Mouse (Mus musculus) spleen, postnatal 14 days (tissue): ENCODE results near the gene Copg2.
"Not testable (repeated sequence)": the region's sequence is repeated elsewhere in the genome, so short reads cannot be mapped to it uniquely, and the experiment has no call there.

Experiments used
- DNase-seq, 2 experiments: peaks; one replicate each; pipeline ENCODE4 v3.0.0; 2021 to 2022; ENCODE audit warnings: low spot score in 2 of 2

Copg2 gene

GRCm38 (mm10) chr6:30813626-30814025 is 83.0 kb downstream of the Copg2 start:
- DNase-seq: no peak

DNA sequence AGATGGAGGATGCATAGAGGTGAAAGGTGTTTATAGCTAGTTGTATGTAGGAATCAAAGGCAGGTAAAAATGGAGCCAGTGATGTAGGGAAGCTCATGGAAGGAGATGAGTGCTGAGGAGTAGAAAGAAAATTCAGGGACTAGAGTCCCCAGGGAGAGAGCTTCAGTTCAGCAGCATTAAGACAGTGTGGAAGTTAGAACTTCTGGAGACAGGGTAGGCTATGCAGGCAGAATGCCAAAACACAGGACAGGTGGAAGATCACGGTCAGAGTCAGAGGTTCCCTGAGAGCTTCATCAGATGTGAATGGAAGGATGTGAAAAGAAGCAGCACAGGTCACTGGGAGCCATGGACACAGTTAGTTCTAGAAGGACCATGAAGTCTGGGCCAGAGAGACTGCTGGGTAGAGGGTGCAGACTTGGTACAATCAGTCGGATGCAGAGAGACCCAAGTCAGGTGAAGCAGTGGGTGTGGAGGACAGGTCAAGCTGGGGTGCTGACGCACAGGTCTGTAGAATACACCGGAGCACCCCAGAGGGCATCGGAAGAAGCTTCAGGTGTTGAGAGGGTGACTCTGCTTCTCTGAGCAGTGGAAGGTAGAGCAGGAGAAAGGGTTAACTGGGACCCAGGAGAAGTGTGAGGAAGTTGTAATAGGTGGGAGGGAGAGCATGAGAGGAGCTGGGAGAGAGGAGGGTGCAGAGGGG is 91.4 kb downstream of the Copg2 start:
- no peak for DNase-seq

- peak; percentile 15 to 34 for DNase-seq
These were observed 92.1 kb downstream of the Copg2 start for GRCm38 (mm10) chr6:30804389-30805052.

- DNase-seq: not testable (repeated sequence)
These were observed 93.7 kb downstream of the Copg2 start for GRCm38 (mm10) chr6:30802915-30803314.

- DNase-seq: no peak
These were observed 145.4 kb downstream of the Copg2 start for GRCm38 (mm10) chr6:30751209-30751608.

DNA sequence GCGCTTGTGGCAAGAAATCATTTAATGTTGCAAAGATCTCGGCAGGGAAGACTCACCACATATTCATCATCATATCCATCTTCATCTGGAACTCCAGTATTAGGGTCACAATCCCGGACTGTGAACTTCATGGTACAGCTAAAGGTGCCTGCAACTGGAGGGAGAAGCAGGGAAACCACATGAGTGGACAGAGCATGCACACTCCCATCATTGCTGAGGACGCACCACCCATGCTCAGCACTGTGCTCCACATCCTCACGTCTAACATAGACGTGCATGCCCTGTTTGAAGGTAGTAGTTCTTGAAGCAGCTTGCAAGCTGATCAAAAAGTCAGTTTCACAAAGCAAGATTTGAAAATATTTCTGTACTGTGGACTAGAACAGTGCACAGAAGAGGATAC is 146.1 kb downstream of the Copg2 start:
- no peak for DNase-seq

- no peak for DNase-seq
These were observed 146.7 kb downstream of the Copg2 start for GRCm38 (mm10) chr6:30749892-30750291.

DNA sequence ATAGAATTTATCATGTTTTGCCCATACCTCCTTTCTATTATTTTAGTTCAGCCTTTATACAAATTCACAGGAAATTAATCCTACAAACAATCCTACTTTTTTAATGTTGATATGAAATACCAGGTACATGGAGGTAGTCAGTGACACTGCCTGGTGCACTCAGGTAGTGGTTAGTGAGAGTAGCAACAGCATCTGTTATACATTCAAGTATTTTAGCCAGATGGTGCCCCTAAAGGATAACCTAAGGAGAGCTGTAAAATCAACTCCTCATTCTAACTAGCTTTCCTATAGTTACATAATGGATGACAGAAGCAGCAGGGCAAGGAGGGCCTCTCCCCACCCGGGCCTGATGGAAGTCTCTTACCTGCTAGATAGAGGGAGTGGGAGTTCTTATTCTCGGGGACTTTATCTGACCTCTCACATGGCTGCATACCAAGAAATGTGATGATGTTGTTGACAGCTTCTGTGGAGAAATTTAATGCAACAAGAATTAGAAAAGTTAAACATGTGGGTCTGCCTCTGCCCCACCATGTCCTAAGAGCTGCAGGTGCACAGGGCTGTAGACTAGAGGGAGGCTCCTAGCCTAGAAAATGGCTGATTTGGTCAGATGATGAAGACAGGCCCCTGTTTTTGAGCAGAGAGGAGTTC is 147.4 kb downstream of the Copg2 start:
- DNase-seq: no peak

- no peak for DNase-seq
These were observed 148.2 kb downstream of the Copg2 start for GRCm38 (mm10) chr6:30748358-30748910.

GRCm38 (mm10) chr6:30747631-30748357 is 148.8 kb downstream of the Copg2 start:
- no peak for DNase-seq

DNA sequence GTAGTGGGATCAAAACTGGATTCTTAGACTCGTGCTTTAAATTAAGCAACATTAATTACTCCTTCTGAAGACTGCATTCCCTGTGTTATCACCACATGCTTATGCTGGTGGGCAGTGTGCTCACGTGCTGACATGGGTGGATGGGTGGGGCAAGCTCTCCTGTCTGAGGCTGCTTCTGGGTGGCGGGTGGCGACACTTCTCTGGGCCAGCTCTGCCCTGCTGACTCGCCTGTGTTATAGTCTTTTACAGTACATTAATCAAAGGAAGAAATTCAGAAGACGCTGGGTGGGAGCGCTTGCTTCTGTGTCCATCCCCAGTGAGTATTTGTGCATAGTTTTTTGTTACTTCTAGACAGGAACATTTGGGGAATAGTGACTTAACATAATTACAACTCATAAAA is 151.0 kb downstream of the Copg2 start:
- DNase-seq: no peak

DNA sequence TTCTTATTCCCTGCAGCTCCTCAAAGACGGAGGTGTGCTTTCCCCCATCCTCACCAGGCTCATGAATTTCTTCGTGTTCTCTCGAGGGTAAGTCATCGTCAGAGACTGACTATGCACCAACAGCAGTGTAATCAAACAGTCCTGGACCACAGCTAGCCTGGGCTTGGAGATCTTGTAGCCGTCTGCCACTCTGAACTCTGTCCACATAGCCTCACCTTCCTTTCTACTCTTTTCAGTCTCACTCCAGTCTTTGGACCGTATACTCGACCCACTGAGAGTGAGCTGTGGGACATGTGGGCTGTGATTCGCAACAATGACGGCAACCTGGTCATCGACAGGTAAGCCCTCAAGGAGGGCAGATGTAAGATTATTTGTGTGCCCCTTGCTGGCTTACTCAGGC is 151.7 kb downstream of the Copg2 start:
- no peak for DNase-seq

DNA sequence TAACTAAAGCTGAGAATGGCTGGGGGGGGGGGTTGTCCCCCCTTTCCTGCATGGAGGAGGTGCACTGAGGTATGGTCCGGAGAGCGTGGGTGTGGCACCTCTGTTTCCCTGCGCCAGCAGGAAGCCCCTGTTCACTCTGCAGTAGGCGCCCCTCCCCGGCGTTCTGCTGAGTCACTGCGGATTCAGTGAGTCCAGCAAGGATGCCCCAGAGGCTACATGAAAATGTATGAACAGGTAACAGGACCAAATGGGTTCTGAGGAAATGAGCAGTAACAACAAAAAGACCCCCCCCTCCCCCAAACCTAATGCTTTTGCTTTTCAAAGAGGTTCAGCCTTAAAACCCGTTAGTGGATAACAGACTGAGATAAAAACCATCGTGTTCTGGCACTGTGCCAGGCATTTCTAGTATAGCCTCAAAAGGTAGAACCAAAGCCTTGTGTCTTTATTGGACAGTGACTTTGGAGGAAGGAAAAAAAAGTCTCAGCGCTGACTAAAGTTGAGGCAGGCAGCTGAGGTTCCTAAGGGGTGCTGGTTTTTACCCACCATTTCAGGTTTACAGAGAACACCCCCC is 157.3 kb downstream of the Copg2 start:
- no peak for DNase-seq

GRCm38 (mm10) chr6:30738464-30739006 is 158.1 kb downstream of the Copg2 start:
- no peak for DNase-seq

DNA sequence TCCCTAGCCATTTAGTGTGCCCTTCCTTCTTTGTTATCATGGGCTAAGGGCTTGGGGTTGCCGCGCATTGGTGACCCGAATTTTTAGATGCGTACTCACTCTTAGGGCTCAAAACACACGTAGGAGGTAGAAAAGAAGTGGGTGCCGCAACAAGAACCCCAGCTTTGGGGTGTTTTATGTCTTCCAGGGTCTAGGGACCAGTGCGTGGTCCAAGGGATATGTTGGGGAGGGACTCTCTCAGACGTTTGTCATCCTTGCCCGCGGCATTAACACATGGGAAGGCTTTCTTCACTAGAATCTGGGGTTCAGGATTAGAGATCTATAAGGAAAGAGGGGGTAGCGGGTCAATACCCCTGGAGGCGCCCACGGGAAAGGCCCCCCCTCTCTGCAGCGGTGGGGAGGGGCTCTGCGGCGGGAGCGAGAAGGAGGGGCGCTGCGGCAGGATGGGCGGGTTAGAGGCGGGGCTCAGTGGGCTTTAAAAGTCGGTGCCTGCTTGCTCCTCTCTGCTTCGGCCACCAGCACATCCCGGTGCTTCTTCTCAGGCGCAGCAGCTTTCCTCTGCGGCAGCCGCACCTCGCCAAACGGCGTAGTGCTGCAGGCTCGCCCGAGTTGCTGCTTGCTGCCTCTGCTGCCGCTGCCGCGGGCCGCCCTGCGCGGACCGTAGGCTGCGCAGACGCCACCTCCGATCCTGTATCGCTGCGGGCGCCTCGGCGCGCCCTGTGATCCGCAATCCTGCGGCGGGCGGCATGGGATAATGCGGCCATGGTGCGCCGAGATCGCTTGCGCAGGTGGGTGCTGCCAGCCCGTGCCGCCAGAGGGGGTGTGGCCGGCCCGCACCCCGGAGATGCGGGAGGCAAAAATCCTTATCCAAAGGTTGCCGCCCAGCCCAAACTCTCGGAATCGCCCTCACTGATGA is 158.8 kb downstream of the Copg2 start:
- no peak for DNase-seq

GRCm38 (mm10) chr6:30736864-30737547 is 159.6 kb downstream of the Copg2 start:
- peak in 1 of 2 experiments; percentile 19 for DNase-seq

GRCm38 (mm10) chr6:30736372-30736762 is 160.2 kb downstream of the Copg2 start:
- no peak for DNase-seq

GRCm38 (mm10) chr6:30735728-30736371 is 160.7 kb downstream of the Copg2 start:
- DNase-seq: no peak
